Mouse (Mus musculus): ENCODE data around the gene Cd37.

The Cd37 gene

GRCm38 (mm10) chr7:45234333-45234841 lies 4.5 kb downstream of the Cd37 start:
- no peak for DNase-seq

DNA sequence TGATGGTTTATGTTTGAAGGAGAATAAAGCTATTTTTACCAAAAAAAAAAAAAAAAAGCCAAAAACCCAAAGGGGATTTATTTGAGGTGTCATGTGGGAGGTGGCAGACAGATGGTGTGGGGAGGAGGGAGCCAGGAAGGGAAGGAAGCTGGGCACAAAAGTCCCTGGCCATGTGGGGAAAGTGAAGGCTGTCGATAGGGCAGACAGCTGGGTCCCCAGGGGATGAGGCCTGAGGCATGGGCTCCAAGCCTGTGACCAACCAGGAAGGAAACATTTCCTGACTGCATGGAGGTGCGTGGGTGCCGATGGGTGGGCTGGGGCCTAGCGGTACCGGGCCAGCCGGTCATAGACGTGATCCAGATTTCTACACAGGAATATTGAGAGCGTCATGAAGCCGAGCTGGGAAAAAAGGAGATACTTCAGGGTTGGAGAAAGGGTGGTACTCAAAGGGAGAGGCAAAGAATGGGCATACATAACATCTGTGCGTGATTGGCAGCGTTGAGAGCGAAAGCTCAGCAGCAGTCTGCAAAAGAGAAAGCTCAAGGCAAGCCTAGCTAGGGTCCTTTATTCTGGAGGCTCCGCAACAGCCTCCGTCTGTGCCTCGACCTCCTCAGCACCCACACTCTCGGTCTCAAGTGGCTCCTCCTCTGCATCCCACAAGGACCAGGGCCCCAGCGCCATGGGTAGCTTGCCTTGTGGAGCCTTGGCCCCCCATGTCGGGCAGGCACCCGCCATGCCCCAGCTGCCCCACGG lies 5.2 kb downstream of the Cd37 start:
- no peak for DNase-seq

- no peak for DNase-seq
These were observed 6.0 kb downstream of the Cd37 start for GRCm38 (mm10) chr7:45232716-45233465.

- DNase-seq: no peak
These were observed 7.0 kb downstream of the Cd37 start for GRCm38 (mm10) chr7:45231941-45232340.

DNA sequence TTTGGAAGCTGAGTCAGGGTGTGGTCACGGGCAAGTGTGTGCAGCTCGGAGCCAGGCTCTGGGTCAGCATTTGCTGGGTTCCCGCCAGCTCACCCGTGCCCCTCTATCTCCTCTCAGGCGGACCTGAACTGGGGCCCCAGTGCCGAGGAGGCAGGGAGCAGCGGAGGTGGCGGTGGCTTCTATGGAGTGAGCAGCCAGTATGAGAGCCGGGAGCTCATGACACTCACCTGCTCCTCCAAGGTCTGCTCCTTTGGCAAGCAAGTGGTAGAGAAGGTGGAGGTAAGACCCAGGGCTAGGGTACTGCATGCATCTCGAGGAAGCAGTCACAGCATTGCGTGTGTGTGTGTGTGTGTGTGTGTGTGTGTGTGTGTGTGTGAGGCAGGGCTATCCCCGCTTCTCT lies 7.7 kb downstream of the Cd37 start:
- no peak for DNase-seq

DNA sequence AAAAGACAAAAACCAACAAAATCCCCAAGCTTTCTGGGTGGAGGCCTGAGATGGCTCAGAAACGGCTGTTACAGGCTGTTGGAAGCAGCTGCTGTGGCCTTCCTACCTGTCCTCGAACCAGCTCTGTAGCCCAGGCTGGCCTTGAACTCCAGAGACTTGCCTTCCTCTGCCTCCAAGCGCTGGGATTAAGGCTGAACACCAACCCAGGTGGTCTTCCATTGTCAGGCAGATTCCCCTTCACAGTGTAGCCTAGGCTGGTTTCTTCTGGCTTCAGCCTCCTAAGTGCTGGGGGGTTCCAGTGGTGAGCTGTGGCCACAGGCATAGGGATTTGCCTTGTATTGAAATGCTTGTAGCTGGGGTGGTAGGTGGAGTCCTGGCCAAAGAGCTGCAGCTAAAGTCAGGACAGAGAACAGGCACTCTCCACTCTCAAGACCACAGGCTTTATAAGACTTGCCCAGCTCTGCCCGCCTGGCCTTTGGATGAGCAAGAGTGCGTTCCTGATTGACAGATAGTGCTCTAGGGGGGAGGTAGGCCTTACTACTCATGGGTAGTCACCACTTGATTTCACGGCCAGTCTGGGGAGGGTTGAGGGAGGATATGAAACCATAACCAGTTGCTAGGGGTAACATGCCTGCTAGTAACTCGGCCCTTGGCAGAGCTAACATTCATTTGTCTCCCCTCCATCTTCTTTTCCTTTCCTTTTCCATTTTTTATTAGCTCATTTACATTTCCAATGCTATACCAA lies 9.3 kb downstream of the Cd37 start:
- no peak for DNase-seq

- DNase-seq: no peak
These were observed 9.9 kb downstream of the Cd37 start for GRCm38 (mm10) chr7:45229046-45229445.

- no peak for DNase-seq
These were observed 10.4 kb downstream of the Cd37 start for GRCm38 (mm10) chr7:45228548-45228947.

GRCm38 (mm10) chr7:45226421-45226820 lies 12.5 kb downstream of the Cd37 start:
- no peak for DNase-seq

- DNase-seq: no peak
These were observed 14.1 kb downstream of the Cd37 start for GRCm38 (mm10) chr7:45224826-45225225.

GRCm38 (mm10) chr7:45221680-45222079 lies 17.2 kb downstream of the Cd37 start:
- no peak for DNase-seq

GRCm38 (mm10) chr7:45216442-45217183 lies 22.3 kb downstream of the Cd37 start:
- no peak for DNase-seq

DNA sequence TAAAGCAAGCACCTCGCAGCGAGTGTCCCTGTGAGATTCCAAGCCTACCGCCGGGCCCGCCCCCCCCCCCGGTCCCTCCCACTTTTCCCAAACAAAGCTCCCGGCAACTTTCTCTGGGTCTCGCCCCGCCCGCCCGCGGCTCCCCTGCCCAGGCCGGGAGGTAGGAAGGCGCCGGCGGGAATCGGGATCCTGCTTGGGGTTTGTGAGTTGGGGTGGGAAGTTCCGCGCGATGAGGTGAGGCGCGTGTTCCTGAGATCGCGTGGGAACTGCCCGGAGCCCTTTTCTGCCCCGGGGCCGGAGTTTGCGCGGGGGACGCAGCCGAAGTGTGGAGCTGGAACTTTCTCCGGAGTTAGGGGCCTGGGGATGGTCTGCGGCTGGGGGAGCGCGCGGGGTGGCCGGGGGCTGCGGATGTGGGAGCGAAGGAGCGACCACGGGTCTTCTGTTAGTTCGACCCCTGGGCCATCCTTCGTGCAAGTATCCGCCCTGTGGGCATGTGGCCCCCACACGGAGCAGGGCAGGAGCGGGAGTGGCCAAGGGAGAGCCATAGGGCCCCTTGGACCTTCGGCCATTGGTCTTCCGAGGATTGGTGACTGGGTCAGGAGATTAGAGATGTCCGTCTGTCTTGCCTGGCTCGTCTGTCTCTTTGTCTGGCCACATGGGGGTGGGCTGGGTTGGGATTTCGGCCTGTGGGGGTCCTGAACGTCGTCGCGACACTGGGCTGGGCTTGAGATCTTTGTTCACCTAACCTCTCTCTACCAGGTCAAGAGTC lies 23.1 kb downstream of the Cd37 start, which contains the start of gene Tead2:
Gene Tead2 (plus strand): TSS at position 81 of the 769 bp plus-strand sequence.
- no peak for DNase-seq

DNA sequence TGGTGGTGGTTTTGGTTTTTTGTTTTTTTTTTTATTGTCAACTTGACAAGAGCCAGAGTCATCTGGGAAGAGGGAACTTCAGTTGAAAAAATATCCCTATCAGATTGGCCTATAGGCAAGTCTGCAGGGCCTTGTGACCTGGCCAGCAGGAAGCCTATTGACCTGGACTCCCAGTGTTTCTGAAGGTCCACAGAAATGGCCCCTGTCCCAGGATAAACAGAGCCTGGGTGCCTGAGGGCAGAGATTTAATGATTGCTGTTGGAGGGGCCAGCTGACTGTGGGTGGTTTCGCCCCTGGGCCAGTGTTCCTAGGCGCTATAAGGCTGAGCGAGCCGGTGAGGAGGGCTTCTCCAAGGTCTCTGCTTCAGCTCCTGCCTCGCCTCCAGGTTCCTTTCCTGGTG lies 25.2 kb downstream of the Cd37 start:
- no peak for DNase-seq

GRCm38 (mm10) chr7:45212356-45212755 lies 26.6 kb downstream of the Cd37 start:
- DNase-seq: no peak

DNA sequence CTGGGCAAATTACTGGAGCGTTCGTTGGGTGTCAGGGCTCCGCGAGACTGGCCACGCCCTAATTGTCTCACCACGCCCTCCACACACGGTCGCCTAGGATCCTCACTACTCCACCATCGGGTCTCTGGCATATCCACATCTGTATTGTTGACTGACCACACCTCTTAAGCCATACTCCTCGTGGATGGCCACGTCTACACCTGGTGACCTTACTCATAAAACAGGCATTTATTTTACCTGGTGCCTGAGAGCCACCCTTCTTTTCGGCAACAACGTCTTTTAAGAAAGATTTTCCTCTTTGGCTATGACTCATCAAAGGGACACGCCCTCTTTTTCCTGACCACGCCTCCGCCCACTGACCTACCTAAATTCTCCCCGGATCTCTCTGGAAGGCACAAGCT lies 27.1 kb downstream of the Cd37 start, which contains the start of gene Dkkl1:
Gene Dkkl1 (minus strand): TSS at position 297 of the 401 bp plus-strand sequence.
- no peak for DNase-seq

GRCm38 (mm10) chr7:45211070-45211469 lies 27.8 kb downstream of the Cd37 start:
- no peak for DNase-seq

- DNase-seq: no peak
These were observed 30.7 kb downstream of the Cd37 start for GRCm38 (mm10) chr7:45208260-45208659.

GRCm38 (mm10) chr7:45204380-45205143 lies 34.4 kb downstream of the Cd37 start, which contains the start of gene Ccdc155:
Ccdc155 (minus strand) TSS chr7:45204892.
- DNase-seq: peak; percentile 97

GRCm38 (mm10) chr7:45202654-45203053 lies 36.3 kb downstream of the Cd37 start:
- no peak for DNase-seq

DNA sequence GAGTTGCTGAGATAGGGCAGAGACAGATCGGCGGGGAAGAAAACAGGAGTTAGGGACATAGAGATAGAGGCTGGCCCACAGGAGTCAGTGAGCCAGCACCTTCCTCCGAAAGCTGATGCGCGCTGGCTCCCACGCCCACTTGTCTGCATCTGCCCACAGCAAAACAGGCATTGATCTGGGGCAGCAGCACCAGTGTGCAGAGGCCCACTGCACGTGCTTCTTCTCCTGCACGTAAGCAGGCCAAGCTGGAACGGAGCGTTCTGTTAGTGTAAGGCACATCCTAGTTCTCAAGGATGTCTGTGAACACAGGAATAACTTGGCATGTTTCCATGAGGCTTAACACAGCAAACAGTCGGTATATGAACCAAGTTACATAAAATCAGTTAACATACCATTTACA lies 40.0 kb downstream of the Cd37 start:
- DNase-seq: peak; percentile 55

All from cerebellum, adult 11-12 months (tissue).